Mouse (Mus musculus) thymus, postnatal 4 days (tissue): ENCODE results near the gene Foxa2.
A peak's percentile ranks its signal among the peaks of the same experiment; 100 is the strongest.

ENCODE experiments used
- DNase-seq: peaks from one replicate; pipeline ENCODE4 v3.0.0; 2021

The Foxa2 gene

GRCm38 (mm10) chr2:148046799-148047165, at the start of gene Foxa2:
Gene Foxa2, minus strand, starts transcription at chr2:148046969.
- DNase-seq, result no peak

DNA sequence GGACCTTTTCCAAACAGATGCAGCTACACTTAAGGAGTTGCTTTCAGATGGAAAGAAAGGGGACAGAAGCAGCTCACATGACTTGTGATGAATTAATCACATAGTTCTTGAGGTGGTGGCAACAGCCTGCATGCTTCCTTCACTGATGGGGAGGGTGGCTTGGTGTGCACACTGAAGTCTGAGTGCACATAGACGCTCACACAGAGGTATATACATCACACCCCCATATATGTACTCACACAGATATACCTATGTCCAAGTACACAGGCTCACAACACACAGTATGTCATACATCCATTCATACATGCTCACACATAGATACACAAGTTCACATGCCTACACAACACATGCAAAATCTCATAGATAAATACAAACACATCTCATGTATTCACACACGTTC, 45.3 kb upstream of the Foxa2 start:
- DNase-seq, result no peak

DNA sequence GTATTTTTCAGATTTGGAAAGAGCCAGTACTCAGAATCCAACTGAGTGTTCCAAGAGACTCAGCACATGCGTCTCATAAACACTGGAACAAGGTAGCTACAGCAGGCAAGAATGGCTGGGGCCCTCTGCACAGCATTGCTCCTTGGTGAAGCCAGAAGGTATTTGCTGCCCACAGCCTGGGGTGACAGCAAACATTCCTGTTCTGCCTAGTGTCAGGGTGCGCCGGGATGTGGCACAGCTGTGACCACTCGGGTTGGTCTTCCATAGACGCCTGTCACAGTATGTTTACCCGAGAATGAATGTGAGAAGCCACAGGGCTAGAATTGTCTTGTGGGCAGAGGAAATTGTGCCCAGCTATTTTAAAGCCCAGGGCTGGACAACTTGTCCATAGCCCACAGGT, 44.9 kb upstream of the Foxa2 start:
- DNase-seq, result no peak

DNA sequence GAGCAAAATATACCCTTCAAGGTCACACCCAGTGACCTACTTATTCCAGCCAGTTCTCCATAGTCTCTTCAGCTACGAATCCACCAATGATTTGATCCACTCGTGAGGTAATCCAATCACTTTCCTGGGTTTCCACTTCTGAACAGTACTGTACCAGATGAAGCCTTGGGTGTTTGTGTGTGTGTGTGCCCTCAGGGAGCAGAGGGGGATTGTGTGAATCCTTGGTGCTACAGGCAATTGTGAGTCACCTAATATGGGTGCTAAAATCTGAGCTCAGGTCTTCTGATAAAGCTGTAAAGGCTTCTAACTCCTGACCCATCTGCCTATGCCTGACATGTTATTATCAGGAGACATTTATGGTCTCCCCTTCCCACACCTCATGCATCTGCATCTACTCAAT, 43.3 kb upstream of the Foxa2 start:
- DNase-seq, result no peak

GRCm38 (mm10) chr2:148085529-148085928, 38.8 kb upstream of the Foxa2 start:
- no peak for DNase-seq

GRCm38 (mm10) chr2:148085126-148085525, 38.4 kb upstream of the Foxa2 start:
- no peak for DNase-seq

DNA sequence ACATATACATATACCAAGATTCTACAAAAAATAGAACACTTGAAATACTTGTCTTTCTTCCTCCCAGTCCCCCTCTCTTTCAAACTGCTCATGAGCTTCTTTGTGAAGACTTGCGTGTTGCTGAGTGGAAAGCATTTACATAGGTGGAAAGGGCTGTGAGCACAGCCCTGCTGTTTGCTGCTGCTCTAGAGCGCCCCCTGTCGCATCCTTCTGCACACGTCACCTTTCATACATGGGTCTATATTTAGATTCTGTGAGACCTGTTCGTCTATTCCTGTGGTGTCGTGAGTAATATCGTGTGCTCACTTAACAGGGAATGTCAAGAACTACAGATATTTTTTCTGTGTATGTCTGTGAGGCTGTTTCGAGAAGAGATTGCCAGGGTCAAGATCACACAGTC, 35.5 kb upstream of the Foxa2 start:
- DNase-seq, result peak; percentile 70

DNA sequence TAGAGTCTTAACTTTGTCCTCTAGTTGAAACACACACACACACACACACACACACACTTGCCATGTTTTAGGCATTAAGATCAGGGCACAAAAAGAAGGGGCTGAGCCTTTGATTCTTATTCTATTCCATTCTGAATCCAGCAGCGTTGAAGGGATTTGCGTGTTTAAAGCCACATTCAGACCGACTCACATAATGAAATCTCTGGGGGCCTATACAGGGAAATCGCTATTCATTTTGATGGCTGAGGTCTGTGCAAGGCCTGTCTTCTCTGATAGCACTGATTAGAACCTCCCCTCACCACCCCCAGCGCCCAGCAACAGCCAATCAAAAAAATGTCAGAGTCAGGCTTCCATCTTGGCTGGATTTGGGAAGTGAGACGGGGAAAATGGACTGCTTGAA, 13.9 kb upstream of the Foxa2 start:
- DNase-seq, result no peak

GRCm38 (mm10) chr2:148053411-148053810, 6.6 kb upstream of the Foxa2 start:
- no peak for DNase-seq

GRCm38 (mm10) chr2:148048484-148049129, 1.8 kb upstream of the Foxa2 start:
- DNase-seq, result peak; percentile 83

DNA sequence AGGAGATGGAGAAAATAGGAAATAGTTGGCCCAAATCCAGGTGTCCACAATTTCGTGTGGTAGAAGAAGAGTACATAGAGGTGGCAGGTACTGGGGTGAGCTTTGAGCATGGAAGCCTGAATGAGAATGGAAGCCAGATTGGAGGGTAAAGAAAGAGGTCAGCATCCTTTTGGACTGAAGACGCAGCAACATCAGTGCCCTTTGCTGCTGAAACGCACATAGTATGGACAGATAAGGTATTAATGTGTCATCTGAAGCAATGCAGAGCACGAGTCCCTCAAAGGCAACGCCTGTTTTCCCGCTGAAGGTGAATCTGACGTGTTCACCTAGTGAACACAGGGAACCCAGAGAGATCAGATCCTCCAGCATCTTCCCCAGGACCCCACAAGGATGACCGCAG, 842 bp upstream of the Foxa2 start:
- no peak for DNase-seq

DNA sequence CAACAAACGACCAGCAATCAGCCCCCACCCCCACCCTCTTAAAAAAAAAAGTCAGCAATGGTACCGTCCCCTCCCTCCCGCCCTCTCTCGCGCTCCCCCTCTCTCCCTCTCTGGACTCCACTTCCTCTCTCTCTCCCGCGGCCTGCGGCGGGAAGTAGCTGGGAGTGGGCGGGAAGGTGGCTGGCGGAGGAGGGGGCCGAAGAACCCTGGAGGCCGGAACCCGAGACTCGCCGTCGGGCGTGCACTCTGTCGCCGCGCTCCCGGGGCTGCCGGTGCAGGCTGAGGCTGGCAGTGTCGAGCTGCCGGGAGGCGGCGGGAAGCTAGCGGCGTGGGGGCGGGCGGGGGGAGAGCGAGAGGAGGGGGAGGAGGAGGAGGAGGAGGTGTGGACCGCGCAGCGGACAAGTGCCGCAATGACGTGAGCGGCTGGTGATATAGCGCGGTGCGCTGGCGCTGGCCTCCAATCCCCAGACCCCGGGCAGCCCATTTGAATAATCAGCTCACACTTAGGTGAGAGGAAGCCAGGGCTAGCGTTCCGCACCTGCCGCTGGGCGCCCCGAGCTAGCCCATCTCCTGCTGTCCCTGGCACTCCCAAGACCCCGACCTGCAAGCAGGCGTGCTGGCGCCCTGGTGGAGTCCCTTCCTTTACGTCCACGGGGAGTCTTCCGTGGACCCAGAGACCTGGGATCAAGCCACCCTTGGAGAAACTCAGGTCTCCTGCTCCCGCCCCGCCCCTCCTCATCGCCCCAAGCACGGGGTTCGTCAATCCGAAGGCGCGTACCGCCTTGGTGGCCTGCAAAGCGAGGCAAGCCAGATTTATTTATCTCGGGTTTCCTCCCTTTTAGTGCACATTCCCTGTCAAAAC, 601 bp downstream of the Foxa2 start:
- peak; percentile 22 for DNase-seq

GRCm38 (mm10) chr2:148045543-148045936, 1.2 kb downstream of the Foxa2 start:
- peak; percentile 19 for DNase-seq

DNA sequence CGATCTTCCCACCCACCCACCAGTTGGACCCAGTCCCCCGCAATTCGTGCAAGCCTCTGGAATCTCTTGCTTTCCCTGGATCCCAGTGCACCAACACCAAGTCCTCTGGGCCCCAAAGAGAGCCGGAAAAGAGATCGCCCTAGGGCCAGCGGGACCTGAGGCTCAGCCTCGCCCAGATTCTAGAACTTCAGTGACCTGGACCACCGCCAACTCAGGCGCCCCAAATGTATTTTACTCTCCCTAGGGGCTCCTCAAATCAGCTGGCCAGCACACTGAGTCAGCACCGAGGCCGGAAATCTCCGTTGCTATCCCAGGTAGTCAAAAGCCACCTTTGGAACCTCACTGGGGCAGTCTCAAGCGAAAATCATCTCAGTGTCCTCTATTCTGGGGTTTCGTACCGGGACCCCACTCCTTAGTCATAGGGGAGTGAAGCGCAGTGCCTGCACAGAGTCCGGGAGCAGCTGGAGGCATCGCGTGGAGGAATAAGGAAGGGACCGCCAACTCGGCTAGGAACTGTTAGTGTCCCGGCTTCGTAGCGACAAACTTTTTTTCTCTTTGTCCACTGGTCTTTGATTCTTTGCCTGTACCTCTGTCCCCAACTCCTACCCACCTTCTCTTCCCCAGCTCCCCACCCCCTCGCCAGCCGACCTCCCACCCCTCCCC, 1.8 kb downstream of the Foxa2 start:
- DNase-seq, result no peak

DNA sequence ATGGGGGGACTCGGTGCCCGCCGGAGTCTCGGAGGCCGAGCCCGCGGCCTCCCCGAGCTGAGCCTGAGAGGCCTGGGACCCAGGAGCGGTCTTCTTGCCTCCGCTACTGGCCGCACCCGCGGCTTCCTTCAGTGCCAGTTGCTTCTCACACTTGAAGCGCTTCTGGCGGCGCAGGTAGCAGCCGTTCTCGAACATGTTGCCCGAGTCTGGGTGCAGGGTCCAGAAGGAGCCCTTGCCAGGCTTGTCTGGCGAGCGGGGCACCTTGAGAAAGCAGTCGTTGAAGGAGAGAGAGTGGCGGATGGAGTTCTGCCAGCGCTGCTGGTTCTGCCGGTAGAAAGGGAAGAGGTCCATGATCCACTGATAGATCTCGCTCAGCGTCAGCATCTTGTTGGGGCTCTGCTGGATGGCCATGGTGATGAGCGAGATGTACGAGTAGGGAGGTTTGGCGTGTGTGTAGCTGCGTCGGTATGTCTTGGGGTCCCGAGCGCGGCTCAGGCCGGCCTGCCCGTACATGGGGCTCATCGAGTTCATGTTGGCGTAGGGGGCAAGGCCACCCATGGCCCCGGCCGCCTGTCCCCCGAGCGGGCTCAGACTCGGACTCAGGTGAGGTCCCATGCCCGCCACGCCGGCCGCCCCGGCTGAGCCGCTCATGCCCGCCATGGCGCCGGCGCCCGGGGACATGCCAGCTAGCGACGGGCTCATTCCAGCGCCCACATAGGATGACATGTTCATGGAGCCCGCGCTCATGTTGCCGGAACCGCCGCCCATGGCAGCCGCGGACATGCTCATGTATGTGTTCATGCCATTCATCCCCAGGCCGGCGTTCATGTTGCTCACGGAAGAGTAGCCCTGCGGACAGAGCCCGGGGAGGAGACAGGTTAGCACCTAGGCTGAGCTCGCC, 2.5 kb downstream of the Foxa2 start:
- peak; percentile 15 for DNase-seq

- DNase-seq, result no peak
These were observed 3.3 kb downstream of the Foxa2 start for GRCm38 (mm10) chr2:148043271-148043975.

- no peak for DNase-seq
These were observed 4.6 kb downstream of the Foxa2 start for GRCm38 (mm10) chr2:148042126-148042640.

- no peak for DNase-seq
These were observed 5.4 kb downstream of the Foxa2 start for GRCm38 (mm10) chr2:148041381-148041780.

DNA sequence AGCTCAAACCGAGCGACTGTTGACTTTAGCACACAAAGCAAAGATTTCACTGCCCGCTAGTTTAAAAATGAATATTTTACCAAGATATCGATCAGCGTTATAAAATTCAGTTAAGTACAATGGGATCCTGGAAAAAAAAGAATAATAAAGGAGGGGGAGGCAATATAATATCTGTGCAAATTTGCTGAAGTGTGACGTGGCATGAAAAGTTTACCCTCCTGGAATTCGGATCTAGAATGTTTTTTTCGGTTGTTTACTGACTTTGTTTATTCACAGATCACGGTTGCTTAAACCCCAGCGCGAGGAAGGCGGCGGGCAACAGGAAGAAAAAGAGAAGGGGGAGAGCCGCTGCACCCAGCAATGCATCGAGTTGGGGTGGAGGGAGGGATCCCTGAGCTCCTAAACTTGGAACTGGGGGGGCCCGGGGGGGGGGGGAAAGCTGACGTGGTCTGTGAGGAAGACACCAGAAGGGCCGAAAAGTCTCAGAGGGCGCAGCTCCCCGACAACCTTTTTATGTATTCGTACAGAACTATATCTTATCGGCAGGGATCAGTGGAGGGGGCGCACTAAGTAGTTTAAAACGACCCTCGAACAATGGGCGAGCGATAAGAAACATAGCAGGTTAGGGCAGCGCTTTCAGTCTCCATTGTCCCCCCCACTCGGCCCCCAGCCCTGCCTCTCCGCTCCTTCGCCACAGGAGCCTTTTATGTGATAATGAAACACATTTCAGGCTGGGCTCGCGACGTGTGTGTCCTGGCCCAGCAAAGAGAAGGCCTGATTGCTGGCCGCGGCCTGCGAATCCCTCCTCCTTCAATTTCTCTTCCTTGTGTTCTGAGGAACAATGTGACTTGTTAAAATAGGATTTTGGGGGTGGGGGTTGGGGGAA, 6.3 kb downstream of the Foxa2 start:
- DNase-seq, result no peak

DNA sequence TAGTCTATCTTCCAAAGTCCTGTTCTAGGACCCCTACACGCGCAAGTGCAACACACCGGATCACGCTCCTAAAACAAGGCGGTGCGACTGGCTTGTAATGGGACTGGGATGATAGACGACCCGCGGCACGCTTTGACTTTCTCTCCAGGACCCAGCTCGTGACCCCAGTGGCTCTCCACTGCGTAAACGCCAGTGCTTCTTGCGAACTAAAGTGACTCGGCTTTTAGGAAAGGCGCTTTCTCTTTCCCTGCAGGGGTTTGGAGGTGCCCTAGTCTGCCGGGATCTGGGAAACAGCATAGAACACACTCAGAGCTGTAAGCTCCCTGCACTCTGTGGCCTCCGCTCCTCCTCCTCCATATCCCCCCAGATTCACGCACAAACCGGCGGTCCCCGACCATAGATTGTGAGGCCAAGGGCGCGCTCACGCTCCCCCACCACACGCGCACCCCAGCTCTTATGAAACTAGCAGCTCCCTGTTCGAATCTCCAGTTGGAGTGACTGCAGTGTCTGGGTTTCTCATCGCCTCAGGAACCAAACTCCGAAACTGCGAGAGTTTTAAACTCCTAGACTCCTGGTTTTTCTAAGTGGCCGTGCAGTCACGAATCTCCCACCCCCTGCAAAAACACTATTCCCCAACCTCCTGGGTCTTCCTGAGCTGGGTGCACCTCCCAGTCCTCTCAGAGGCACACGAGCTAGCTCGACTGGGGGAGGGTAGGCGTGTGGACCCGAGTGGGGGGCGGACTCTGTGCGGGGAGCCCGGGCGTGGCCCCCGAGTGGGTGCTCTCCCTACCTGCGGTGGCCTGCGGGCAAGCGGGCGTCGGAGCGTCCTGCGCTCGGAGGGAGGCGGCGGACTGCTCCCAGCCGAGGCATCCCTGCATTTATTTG, 7.2 kb downstream of the Foxa2 start:
- no peak for DNase-seq
